Mouse (Mus musculus) CH12.LX (cell line): ENCODE data around the gene 1190005I06Rik. TPM values are rescaled to one million over a fixed set of nuclear protein-coding genes. Genes with fewer than 3 reads are reported as not detected.

Experiments
- DNase-seq: peaks from one replicate; pipeline ENCODE4 v3.0.0-alpha.2; 2013; ENCODE audit errors: extremely low read depth
- H3K27ac ChIP-seq: 2 replicates; pipeline ENCODE4 v1.5.1; 2012; ENCODE audit warnings: low read depth, mild to moderate bottlenecking, control low read depth, moderate library complexity; ENCODE audit not compliant: insufficient read depth
- H3K27me3 ChIP-seq: replicated peaks from 2 replicates; pipeline ENCODE3; 2012; ENCODE audit warnings: inconsistent platforms
- H3K36me3 ChIP-seq, 2 experiments: replicated peaks in 1 of 2; 2 replicates each; pipeline versions ENCODE3 to v1.6.1; 2012; ENCODE audit warnings: inconsistent platforms in 1 of 2, low read length in 1 of 2, mild to moderate bottlenecking in 1 of 2, mixed read lengths in 1 of 2, moderate library complexity in 1 of 2; ENCODE audit not compliant: control insufficient read depth in 1 of 2, insufficient read depth in 1 of 2
- H3K4me1 ChIP-seq, 2 experiments: 2 replicates each; pipeline ENCODE4 v1.6.1; 2012; ENCODE audit warnings: inconsistent platforms in 1 of 2, moderate library complexity in 1 of 2; ENCODE audit not compliant: insufficient read depth in 2 of 2, control insufficient read depth in 1 of 2
- H3K4me2 ChIP-seq: 2 replicates; pipeline ENCODE4 v1.6.1; 2012; ENCODE audit warnings: low read depth, mild to moderate bottlenecking, control low read depth; ENCODE audit not compliant: poor library complexity, insufficient read depth, severe bottlenecking
- H3K4me3 ChIP-seq, 3 experiments: fragments of 150-350 bp in 1 of 3; sonication (generic) in 1 of 3; replicated peaks in 1 of 3; 2 replicates each; pipeline versions ENCODE3 to v1.5.1; 2011 to 2012; ENCODE audit warnings: low read depth in 2 of 3, low read length in 2 of 3, mild to moderate bottlenecking in 2 of 3, moderate library complexity in 2 of 3, control low read depth in 1 of 3, improper control_type of control experiment in 1 of 3, inconsistent platforms in 1 of 3, mixed read lengths in 1 of 3; ENCODE audit not compliant: poor library complexity in 1 of 3
- H3K79me2 ChIP-seq: replicated peaks from 2 replicates; pipeline ENCODE4 v1.6.1; 2012; ENCODE audit warnings: mild to moderate bottlenecking, moderate library complexity; ENCODE audit not compliant: control insufficient read depth, poor library complexity, insufficient read depth, severe bottlenecking; ENCODE audit errors: extremely low read depth
- H3K9ac ChIP-seq: 2 replicates; pipeline ENCODE4 v1.6.1; 2012; ENCODE audit warnings: low read depth, mild to moderate bottlenecking, control low read depth, moderate library complexity; ENCODE audit not compliant: insufficient read depth
- H3K9me3 ChIP-seq: replicated peaks from 2 replicates; pipeline ENCODE3; 2012; ENCODE audit warnings: low read length, inconsistent platforms, mixed read lengths
- CHD1 ChIP-seq: IDR thresholded peaks from 2 replicates; pipeline ENCODE4 v1.6.1; 2012; ENCODE audit warnings: low read depth, low read length, improper control_type of control experiment, inconsistent platforms
- CHD2 ChIP-seq: IDR thresholded peaks from 2 replicates; pipeline ENCODE4 v1.6.1; 2011; ENCODE audit warnings: low read length, improper control_type of control experiment
- CTCF ChIP-seq, 2 experiments: IDR thresholded peaks in 1 of 2; conservative IDR thresholded peaks in 1 of 2; 2 replicates each; pipeline ENCODE4 v1.5.1; 2011 to 2012; ENCODE audit warnings: low read depth in 2 of 2, low read length in 2 of 2, improper control_type of control experiment in 1 of 2, inconsistent platforms in 1 of 2, mild to moderate bottlenecking in 1 of 2, moderate library complexity in 1 of 2
- ELF1 ChIP-seq: IDR thresholded peaks from 2 replicates; pipeline ENCODE4 v1.6.1; 2014; ENCODE audit warnings: low read depth, mild to moderate bottlenecking, inconsistent platforms, low read length, improper control_type of control experiment
- EP300 ChIP-seq: IDR thresholded peaks from 2 replicates; pipeline ENCODE4 v1.6.1; 2011; ENCODE audit warnings: low read length, improper control_type of control experiment
- ETS1 ChIP-seq: conservative IDR thresholded peaks from 2 replicates; pipeline ENCODE4 v1.6.1; 2012; ENCODE audit warnings: low read depth, mild to moderate bottlenecking, inconsistent platforms, low read length, improper control_type of control experiment, moderate library complexity
- GABPA ChIP-seq: IDR thresholded peaks from 2 replicates; pipeline ENCODE4 v1.6.1; 2012; ENCODE audit warnings: low read depth, low read length, improper control_type of control experiment, inconsistent platforms; ENCODE audit not compliant: insufficient replicate concordance
- HCFC1 ChIP-seq: IDR thresholded peaks from 2 replicates; pipeline ENCODE4 v1.6.1; 2012; ENCODE audit warnings: low read depth, mild to moderate bottlenecking, inconsistent platforms, low read length, improper control_type of control experiment
- IRF4 ChIP-seq: IDR thresholded peaks from 2 replicates; pipeline ENCODE4 v1.6.1; 2014; ENCODE audit warnings: low read depth, mild to moderate bottlenecking, inconsistent platforms, low read length, improper control_type of control experiment
- KAT2A ChIP-seq: IDR thresholded peaks from 2 replicates; pipeline ENCODE4 v1.6.1; 2012; ENCODE audit warnings: low read length, improper control_type of control experiment, inconsistent platforms; ENCODE audit not compliant: insufficient replicate concordance
- MAX ChIP-seq: IDR thresholded peaks from 2 replicates; pipeline ENCODE4 v1.6.1; 2011; ENCODE audit warnings: low read length, improper control_type of control experiment
- MEF2A ChIP-seq: IDR thresholded peaks from 2 replicates; pipeline ENCODE4 v1.6.1; 2014; ENCODE audit warnings: low read depth, mild to moderate bottlenecking, inconsistent platforms, low read length, improper control_type of control experiment, borderline replicate concordance
- MYC ChIP-seq: IDR thresholded peaks from 2 replicates; pipeline ENCODE4 v1.6.1; 2011; ENCODE audit warnings: low read depth, mild to moderate bottlenecking, improper control_type of control experiment, low read length
- NELFE ChIP-seq: IDR thresholded peaks from 2 replicates; pipeline ENCODE4 v1.6.1; 2011; ENCODE audit warnings: low read depth, low read length, improper control_type of control experiment
- POLR2A ChIP-seq: IDR thresholded peaks from 2 replicates; pipeline ENCODE4 v1.6.1; 2011; ENCODE audit warnings: low read depth, mild to moderate bottlenecking, improper control_type of control experiment, low read length
- POLR2AphosphoS2 ChIP-seq: IDR thresholded peaks from 2 replicates; pipeline ENCODE4 v1.6.1; 2011; ENCODE audit warnings: low read depth, low read length, improper control_type of control experiment
- RAD21 ChIP-seq: IDR thresholded peaks from 2 replicates; pipeline ENCODE4 v1.6.1; 2011; ENCODE audit warnings: low read depth, mild to moderate bottlenecking, low read length, improper control_type of control experiment, moderate library complexity
- RCOR1 ChIP-seq: conservative IDR thresholded peaks from 2 replicates; pipeline ENCODE4 v1.6.1; 2012; ENCODE audit warnings: low read depth, mild to moderate bottlenecking, inconsistent platforms, low read length, improper control_type of control experiment
- SIN3A ChIP-seq: IDR thresholded peaks from 2 replicates; pipeline ENCODE4 v1.6.1; 2012; ENCODE audit warnings: low read length, improper control_type of control experiment, inconsistent platforms
- SMC3 ChIP-seq: IDR thresholded peaks from 2 replicates; pipeline ENCODE4 v1.6.1; 2011; ENCODE audit warnings: low read depth, low read length, improper control_type of control experiment
- TBP ChIP-seq: conservative IDR thresholded peaks from 2 replicates; pipeline ENCODE4 v1.6.1; 2011; ENCODE audit warnings: low read depth, low read length, improper control_type of control experiment
- TCF12 ChIP-seq: IDR thresholded peaks from 2 replicates; pipeline ENCODE4 v1.6.1; 2014; ENCODE audit warnings: low read depth, mild to moderate bottlenecking, inconsistent platforms, low read length, improper control_type of control experiment
- UBTF ChIP-seq: IDR thresholded peaks from 2 replicates; pipeline ENCODE4 v1.6.1; 2012; ENCODE audit warnings: low read depth, mild to moderate bottlenecking, inconsistent platforms, low read length, improper control_type of control experiment, moderate library complexity
- ZC3H11A ChIP-seq: IDR thresholded peaks from 2 replicates; pipeline ENCODE4 v1.6.1; 2012; ENCODE audit warnings: low read depth, mild to moderate bottlenecking, inconsistent platforms, low read length, improper control_type of control experiment
- ZKSCAN1 ChIP-seq: IDR thresholded peaks from 2 replicates; pipeline ENCODE4 v1.6.1; 2012; ENCODE audit warnings: low read depth, inconsistent platforms, low read length, improper control_type of control experiment, borderline replicate concordance
- dilution Hi-C: fragments of 300-500 bp; cut with MboI; formaldehyde crosslinking; loops from 2 replicates; pipeline ENCODE4 v1.14.3; 2020; ENCODE audit warnings: low sequenced_read_pairs; ENCODE audit not compliant: extremely low pct_unique_long_range_greater_than_20kb, extremely low pct_ligation_motif_present
- in situ Hi-C: fragments of 300-500 bp; cut with MboI; formaldehyde crosslinking; loops from 3 replicates; pipeline ENCODE4 v1.14.3; 2019; ENCODE audit warnings: low sequenced_read_pairs, low pct_ligation_motif_present, low pct_unique_long_range_greater_than_20kb, mixed read lengths
- polyA plus RNA-seq: library from polyadenylated mRNA; unstranded; fragments of >175 nt; gene quantifications from 2 replicates; pipeline ENCODE4 v1.2.1, GENCODE M21; 2012; ENCODE audit warnings: low read depth; ENCODE audit not compliant: insufficient read length
- total RNA-seq, 2 experiments: library from RNA; depleted of rRNA; stranded (reverse); fragments of 300-350 nt in 1 of 2; fragments of >200 nt in 1 of 2; gene quantifications; 2 replicates each; pipeline ENCODE4 v1.2.3; 2012 to 2014

1190005I06Rik gene
- total and polyA plus RNA-seq, 3 experiments: 0.36 to 0.85 TPM; not detected in 1

GRCm38 (mm10) chr8:120610824-120611223 is 36.6 kb downstream of the 1190005I06Rik start:
- H3K27me3 ChIP-seq: peaks cover 56% of the 10 kb centered on the region

GRCm38 (mm10) chr8:120607885-120608284 is 39.5 kb downstream of the 1190005I06Rik start:
- Histone ChIP-seq H3K27me3 (peaks cover 40% of the 10 kb centered on the region), H3K9me3 (peaks cover 8% of the 10 kb centered on the region), H3K4me1 (peaks cover 7 to 14% of the 10 kb centered on the region in 2 experiments), H3K36me3 (no peaks in the 10 kb centered on the region), H3K79me2 (no peaks in the 10 kb centered on the region), H3K27ac (no peak overlapping the region), H3K4me2 (peak overlapping the region; percentile 86), H3K9ac (no peak overlapping the region), H3K4me3 (peak overlapping the region; percentile 7 to 34 (median 29))
- in situ Hi-C loops: no loop called here
- dilution Hi-C loops: no loop called here
- TF ChIP-seq SIN3A: 0 out of 2 replicates have a peak, but pooled peaks have one; percentile 49
- peak; percentile 43 for TF ChIP-seq SMC3
- TF ChIP-seq POLR2A: no peak
- TF ChIP-seq TCF12: no peak
- no peak for TF ChIP-seq EP300
- TF ChIP-seq NELFE: no peak
- TF ChIP-seq CTCF (conservative IDR thresholded peaks at IDR 0.05 in 1 of 2, IDR thresholded peaks at IDR 0.05 in 1 of 2; ENCODE audit: low read depth in 2 of 2, low read length in 2 of 2): peak; percentile 74 to 89
- 0 out of 2 replicates have a peak, but pooled peaks have one; percentile 14 for TF ChIP-seq IRF4
- peak; percentile 60 for TF ChIP-seq RAD21
- 0 out of 2 replicates have a peak, but pooled peaks have one; percentile 38 for TF ChIP-seq MYC
- peak; percentile 77 for DNase-seq

More at GRCm38 (mm10) chr8:120610824-120611223, 36.6 kb downstream of the 1190005I06Rik start:
- in situ Hi-C loops (loop anchor here (5.0 to 10.0 kb wide), 2 partner anchors 279 to 426 kb away; no protein-coding TSS in a partner anchor), dilution Hi-C loops (no loop called here)
- DNase-seq: no peak
- Histone ChIP-seq H3K4me2 (no peak overlapping the region), H3K4me3 (no peak overlapping the region), H3K4me1 (peaks cover 7 to 14% of the 10 kb centered on the region in 2 experiments), H3K9me3 (peaks cover 8% of the 10 kb centered on the region), H3K79me2 (no peaks in the 10 kb centered on the region), H3K36me3 (no peaks in the 10 kb centered on the region), H3K9ac (no peak overlapping the region), H3K27ac (no peak overlapping the region)
- TF ChIP-seq SIN3A: no peak
- no peak for TF ChIP-seq ZKSCAN1
- no peak for TF ChIP-seq MAX
- no peak for TF ChIP-seq ZC3H11A
- no peak for TF ChIP-seq RAD21
- TF ChIP-seq MEF2A: no peak
- no peak for TF ChIP-seq KAT2A
- no peak for TF ChIP-seq GABPA
- TF ChIP-seq ELF1: no peak
- TF ChIP-seq POLR2A: no peak
- no peak for TF ChIP-seq ETS1
- TF ChIP-seq HCFC1: no peak
- TF ChIP-seq TBP: no peak
- no peak for TF ChIP-seq CHD1
- no peak for TF ChIP-seq POLR2AphosphoS2
- TF ChIP-seq RCOR1: no peak
- no peak for TF ChIP-seq UBTF
- no peak for TF ChIP-seq CHD2
